Mouse (Mus musculus): Measurements from ENCODE around the gene Rimbp2.

- TF ChIP-seq CTCF (IDR thresholded peaks at IDR 0.05; ENCODE audit: extremely low read depth, insufficient read depth, insufficient read length, insufficient replicate concordance) (no peak), POLR2A (IDR thresholded peaks at IDR 0.05; ENCODE audit: low read depth, low read length) (no peak)
Observed at GRCm38 (mm10) chr5:128884320-128884719, 69.0 kb downstream of the Rimbp2 start.

Measured in spleen, adult 2 months (tissue).